ENCODE assay signal across 8 mouse cellular contexts in the genomic region with DNA sequence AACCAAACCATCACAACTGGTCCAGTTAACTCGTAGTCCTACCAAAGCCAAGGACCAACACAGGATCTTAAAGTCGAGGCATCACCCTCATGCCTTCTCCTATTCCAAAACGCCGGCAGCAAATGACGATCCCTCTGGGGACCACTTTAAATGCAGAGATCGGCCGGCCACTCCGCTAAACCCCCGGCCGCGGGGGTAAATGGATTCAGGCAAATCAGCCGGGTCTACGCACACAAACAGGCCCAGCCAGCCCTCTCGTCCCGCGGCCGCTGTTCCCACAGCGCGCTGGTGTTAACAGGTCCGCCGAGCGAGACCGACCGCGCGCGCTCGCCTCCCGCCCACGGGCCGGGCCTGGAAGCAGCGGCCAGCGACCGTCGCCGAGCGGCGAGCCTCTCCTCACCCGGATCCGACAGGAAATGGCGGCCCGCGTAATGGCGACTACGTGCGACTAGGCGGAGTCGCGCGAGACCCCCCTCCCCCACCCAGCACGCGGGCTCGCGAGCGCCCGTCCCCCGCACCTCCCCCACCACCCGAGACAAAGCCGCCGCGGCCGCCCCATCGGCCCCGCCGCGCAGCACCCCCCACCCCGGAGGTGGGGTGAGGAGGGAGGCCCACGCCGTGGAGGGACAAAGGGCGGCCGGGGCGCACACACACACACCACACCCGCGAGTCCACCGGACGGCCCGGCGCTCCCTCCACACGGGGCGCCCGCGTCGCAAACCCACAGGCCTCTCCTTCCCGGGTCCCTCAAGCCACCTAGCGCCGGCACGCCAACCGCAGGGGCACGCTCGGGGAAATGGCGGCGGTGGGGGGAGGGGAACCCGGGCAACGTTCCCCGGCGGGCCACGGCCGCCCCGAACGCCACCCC. TPM values are rescaled to one million over a fixed set of nuclear protein-coding genes. Genes with fewer than 3 reads are reported as not detected.
DNase-seq lines count a peak whose midpoint lies in the region; ATAC-seq and TF ChIP-seq lines count a peak whose summit lies in the region.

No protein-coding gene starts in this region.

- H3K4me3 ChIP-seq in hindbrain, postnatal 0 days (ENCODE audit: low read length): peak overlapping the region; percentile 98

- peak; percentile 63 for ATAC-seq in hindbrain, postnatal 0 days
- peak; percentile 45 for ATAC-seq in megakaryocyte, adult 5-6 weeks (ENCODE audit: poor library complexity, severe bottlenecking)

- H3K36me3 ChIP-seq in hindbrain, postnatal 0 days (ENCODE audit: insufficient read depth, low read length): peaks cover 13% of the 10 kb centered on the region; the same call in 1 of the 2 replicates

- H3K4me1 ChIP-seq in hindbrain, postnatal 0 days (ENCODE audit: insufficient read depth, low read length): no peaks in the 10 kb centered on the region; the same call in 1 of the 2 replicates

- peak; percentile 76 for DNase-seq in T-cell, adult 2 months (ENCODE audit: low spot score)
- DNase-seq in cerebellum, postnatal 36 days: peak; percentile 68 to 79
- DNase-seq in gastrocnemius, adult 18-20 months (ENCODE audit: low spot score): peak; percentile 51
- DNase-seq in hindbrain, postnatal 0 days (ENCODE audit: low spot score): peak; percentile 92
- peak; percentile 46 to 51 for DNase-seq in left cerebral cortex, adult 9 months (ENCODE audit: low spot score in 2 of 2)
- DNase-seq in retina, postnatal 7 days (ENCODE audit: low read depth, low spot score): peak; percentile 75
- peak; percentile 79 for DNase-seq in urinary bladder, postnatal 14 days (ENCODE audit: low spot score)

- H3K9ac ChIP-seq in hindbrain, postnatal 0 days (replicated peaks; ENCODE audit: low read length): peak overlapping the region; percentile 99

- H3K27me3 ChIP-seq in hindbrain, postnatal 0 days (ENCODE audit: insufficient read depth, low read length): no peaks in the 10 kb centered on the region

- H3K4me2 ChIP-seq in hindbrain, postnatal 0 days (ENCODE audit: low read depth, low read length): peak overlapping the region; percentile 81

- 1% methylated on average over 73 of the region's 100 CpGs for WGBS in hindbrain, postnatal 0 days

- peak overlapping the region; percentile 100 for H3K27ac ChIP-seq in hindbrain, postnatal 0 days

- H3K9me3 ChIP-seq in hindbrain, postnatal 0 days (ENCODE audit: low read length): no peaks in the 10 kb centered on the region

- 0 out of 2 replicates have a peak, but pooled peaks have one; percentile 7 for TF ChIP-seq CTCF in hindbrain, postnatal 0 days (IDR thresholded peaks at IDR 0.05; ENCODE audit: low read depth)

RNA-seq across cellular contexts. Expression of gene Rmi1, which starts 0.7 kb away (rescaled TPM):
- 1 to 10 TPM; 5.3 to 6.7 TPM for total RNA-seq in gastrocnemius, adult 18-20 months (2021)
- 10.8 and 11.1 TPM in 2 replicates for total RNA-seq in hindbrain, postnatal 0 days (2014; rRNA removed)
- polyA plus RNA-seq in hindbrain, postnatal 0 days (2015; fragmentation: Nextera tagmentation; extraction: Ambion mirVana): 19.0 and 19.5 TPM in 2 replicates
- total RNA-seq in megakaryocyte, adult 5-6 weeks (2015): 40.6 and 46.0 TPM in 2 replicates
- total RNA-seq in megakaryocyte, adult 5-6 weeks (2017): 23.6 and 25.5 TPM in 2 replicates

RNA-seq across cellular contexts. Expression of gene Hnrnpk, which starts 1.8 kb away (rescaled TPM):
- total RNA-seq in gastrocnemius, adult 18-20 months (2021): 100 to 1,000 TPM; 255 to 260 TPM
- total RNA-seq in hindbrain, postnatal 0 days (2014; rRNA removed): 422 and 471 TPM in 2 replicates
- polyA plus RNA-seq in hindbrain, postnatal 0 days (2015; fragmentation: Nextera tagmentation; extraction: Ambion mirVana): 910 and 964 TPM in 2 replicates
- total RNA-seq in megakaryocyte, adult 5-6 weeks (2015): 665 and 701 TPM in 2 replicates
- total RNA-seq in megakaryocyte, adult 5-6 weeks (2017): 1,381 and 1,571 TPM in 2 replicates

RNA-seq across cellular contexts. Expression of gene 2210016F16Rik, which starts 16.3 kb away (rescaled TPM):
- total RNA-seq in gastrocnemius, adult 18-20 months (2021): 1 to 10 TPM; 6.2 to 6.7 TPM
- total RNA-seq in hindbrain, postnatal 0 days (2014; rRNA removed): 13.9 and 17.9 TPM in 2 replicates
- polyA plus RNA-seq in hindbrain, postnatal 0 days (2015; fragmentation: Nextera tagmentation; extraction: Ambion mirVana): 19.8 and 20.3 TPM in 2 replicates
- total RNA-seq in megakaryocyte, adult 5-6 weeks (2015): 20.8 and 21.8 TPM in 2 replicates
- total RNA-seq in megakaryocyte, adult 5-6 weeks (2017): 12.3 and 12.6 TPM in 2 replicates

RNA-seq across cellular contexts. Expression of gene Kif27, which starts 42.4 kb away (rescaled TPM):
- total RNA-seq in gastrocnemius, adult 18-20 months (2021): not detected
- total RNA-seq in hindbrain, postnatal 0 days (2014; rRNA removed): 1.0 and 1.2 TPM in 2 replicates
- polyA plus RNA-seq in hindbrain, postnatal 0 days (2015; fragmentation: Nextera tagmentation; extraction: Ambion mirVana): 1.6 and 1.7 TPM in 2 replicates
- total RNA-seq in megakaryocyte, adult 5-6 weeks (2015): not detected in 2 replicates
- not detected in 2 replicates for total RNA-seq in megakaryocyte, adult 5-6 weeks (2017)

Comparison
In these comparisons a context has a peak if more than half of its experiments do, and no peak if none do; other contexts are left out.
1. Peak in every context shown above with its lines: DNase-seq, ATAC-seq, H3K4me3 ChIP-seq and H3K27ac ChIP-seq.